Mouse (Mus musculus) ovary, postnatal 10 days (tissue): ENCODE data around the gene Ccdc61.

Source experiments
- DNase-seq: peaks from one replicate; pipeline ENCODE4 v3.0.0; 2022; ENCODE audit warnings: low spot score

The Ccdc61 gene

GRCm38 (mm10) chr7:18910241-18910831 is at the start of gene Ccdc61:
Ccdc61 (minus strand) TSS chr7:18910415.
- peak; percentile 92 for DNase-seq

GRCm38 (mm10) chr7:18959446-18959845 is 49.2 kb upstream of the Ccdc61 start:
- DNase-seq, result no peak

- no peak for DNase-seq
Measured at GRCm38 (mm10) chr7:18958384-18958766, 48.2 kb upstream of the Ccdc61 start.

- DNase-seq, result peak; percentile 21
Measured at GRCm38 (mm10) chr7:18957569-18958383, 47.6 kb upstream of the Ccdc61 start.

GRCm38 (mm10) chr7:18951397-18951796 is 41.2 kb upstream of the Ccdc61 start:
- no peak for DNase-seq

GRCm38 (mm10) chr7:18950523-18951315 is 40.5 kb upstream of the Ccdc61 start:
- no peak for DNase-seq

- no peak for DNase-seq
Measured at GRCm38 (mm10) chr7:18949781-18950522, 39.7 kb upstream of the Ccdc61 start.

- no peak for DNase-seq
Measured at GRCm38 (mm10) chr7:18948151-18948550, 37.9 kb upstream of the Ccdc61 start.

- DNase-seq, result no peak
Measured at GRCm38 (mm10) chr7:18942815-18943214, 32.6 kb upstream of the Ccdc61 start.

- DNase-seq, result no peak
Measured at GRCm38 (mm10) chr7:18942376-18942775, 32.2 kb upstream of the Ccdc61 start.

- no peak for DNase-seq
Measured at GRCm38 (mm10) chr7:18927759-18928158, 17.5 kb upstream of the Ccdc61 start.

- DNase-seq, result no peak
Measured at GRCm38 (mm10) chr7:18926911-18927310, 16.7 kb upstream of the Ccdc61 start.

- DNase-seq, result no peak
Measured at GRCm38 (mm10) chr7:18926041-18926790, 16.0 kb upstream of the Ccdc61 start.

GRCm38 (mm10) chr7:18925162-18925938 is 15.1 kb upstream of the Ccdc61 start, which contains the start of gene Nova2:
Nova2 (plus strand) TSS chr7:18925888.
- peak; percentile 27 for DNase-seq

GRCm38 (mm10) chr7:18924321-18924720 is 14.1 kb upstream of the Ccdc61 start:
- DNase-seq, result no peak

GRCm38 (mm10) chr7:18923711-18924191 is 13.5 kb upstream of the Ccdc61 start:
- DNase-seq, result no peak

GRCm38 (mm10) chr7:18923267-18923666 is 13.1 kb upstream of the Ccdc61 start:
- DNase-seq, result no peak

- no peak for DNase-seq
Measured at GRCm38 (mm10) chr7:18922807-18923206, 12.6 kb upstream of the Ccdc61 start.

GRCm38 (mm10) chr7:18921069-18921468 is 10.9 kb upstream of the Ccdc61 start:
- no peak for DNase-seq

GRCm38 (mm10) chr7:18917931-18918330 is 7.7 kb upstream of the Ccdc61 start:
- no peak for DNase-seq
